Mouse (Mus musculus): Measurements from ENCODE around the gene Cabp7. TPM values are rescaled to one million over a fixed set of nuclear protein-coding genes. Genes with fewer than 3 reads are reported as not detected.

Gene Cabp7
- polyA plus RNA-seq, 1 experiment from 2014 or later: 2.2 TPM

GRCm38 (mm10) chr11:4692162-4692561 lies 54.4 kb downstream of the Cabp7 start:
- no peak for ATAC-seq (replicated peaks)
- H3K4me1 ChIP-seq: no peaks in the 10 kb centered on the region
- no peak overlapping the region for H3K4me3 ChIP-seq
- no peaks in the 10 kb centered on the region for H3K27me3 ChIP-seq (replicated peaks)
- no peak overlapping the region for H3K4me2 ChIP-seq
- no peak overlapping the region for H3K9ac ChIP-seq
- 71% methylated on average over 11 of the region's 11 CpGs for WGBS
- no peaks in the 10 kb centered on the region for H3K36me3 ChIP-seq (replicated peaks)
- H3K9me3 ChIP-seq: no peaks in the 10 kb centered on the region
- H3K27ac ChIP-seq: no peak overlapping the region

GRCm38 (mm10) chr11:4691213-4691612 lies 55.4 kb downstream of the Cabp7 start:
- no peak overlapping the region for H3K27ac ChIP-seq
- H3K9ac ChIP-seq: no peak overlapping the region
- ATAC-seq (replicated peaks): no peak
- no peaks in the 10 kb centered on the region for H3K4me1 ChIP-seq
- no peaks in the 10 kb centered on the region for H3K36me3 ChIP-seq (replicated peaks)
- WGBS: 61% methylated on average over 10 of the region's 10 CpGs
- H3K27me3 ChIP-seq (replicated peaks): no peaks in the 10 kb centered on the region
- no peak overlapping the region for H3K4me3 ChIP-seq
- no peaks in the 10 kb centered on the region for H3K9me3 ChIP-seq
- no peak overlapping the region for H3K4me2 ChIP-seq

GRCm38 (mm10) chr11:4690353-4690752 lies 56.2 kb downstream of the Cabp7 start:
- Histone ChIP-seq H3K27ac (no peak overlapping the region), H3K36me3 (replicated peaks) (no peaks in the 10 kb centered on the region), H3K4me1 (no peaks in the 10 kb centered on the region), H3K27me3 (replicated peaks) (no peaks in the 10 kb centered on the region), H3K4me2 (no peak overlapping the region), H3K4me3 (no peak overlapping the region), H3K9me3 (no peaks in the 10 kb centered on the region), H3K9ac (no peak overlapping the region)
- ATAC-seq (replicated peaks): no peak
- 78% methylated on average over 7 of the region's 7 CpGs for WGBS

- Histone ChIP-seq H3K4me1 (no peaks in the 10 kb centered on the region), H3K4me3 (no peak overlapping the region), H3K9me3 (no peaks in the 10 kb centered on the region), H3K27me3 (replicated peaks) (no peaks in the 10 kb centered on the region), H3K36me3 (replicated peaks) (no peaks in the 10 kb centered on the region), H3K4me2 (no peak overlapping the region), H3K27ac (no peak overlapping the region), H3K9ac (no peak overlapping the region)
- 60% methylated on average over 11 of the region's 11 CpGs for WGBS
- no peak for ATAC-seq (replicated peaks)
Measured at GRCm38 (mm10) chr11:4688632-4689380, 57.8 kb downstream of the Cabp7 start.

- H3K9ac ChIP-seq: no peak overlapping the region
- no peaks in the 10 kb centered on the region for H3K9me3 ChIP-seq
- no peaks in the 10 kb centered on the region for H3K27me3 ChIP-seq (replicated peaks)
- no peak overlapping the region for H3K4me3 ChIP-seq
- H3K36me3 ChIP-seq (replicated peaks): 0 out of 2 replicates have a peak, but pooled peaks cover 5% of the 10 kb centered on the region
- H3K27ac ChIP-seq: no peak overlapping the region
- no peak for ATAC-seq (replicated peaks)
- 85% methylated on average over 3 of the region's 3 CpGs for WGBS
- H3K4me2 ChIP-seq: no peak overlapping the region
- no peaks in the 10 kb centered on the region for H3K4me1 ChIP-seq
Measured at GRCm38 (mm10) chr11:4687874-4688273, 58.7 kb downstream of the Cabp7 start.

GRCm38 (mm10) chr11:4687027-4687426 lies 59.6 kb downstream of the Cabp7 start:
- Histone ChIP-seq H3K36me3 (replicated peaks) (0 out of 2 replicates have a peak, but pooled peaks cover 12% of the 10 kb centered on the region), H3K9ac (no peak overlapping the region), H3K4me2 (no peak overlapping the region), H3K27ac (no peak overlapping the region), H3K27me3 (replicated peaks) (no peaks in the 10 kb centered on the region), H3K9me3 (no peaks in the 10 kb centered on the region), H3K4me3 (no peak overlapping the region), H3K4me1 (no peaks in the 10 kb centered on the region)
- no peak for ATAC-seq (replicated peaks)
- 85% methylated on average over 3 of the region's 3 CpGs for WGBS

Other genes starting within 250 kb of the Cabp7 start
- gene Mtmr3, start 151.9 kb downstream of the Cabp7 start, polyA plus RNA-seq (2015; fragmentation: Nextera tagmentation; extraction: Ambion mirVana): 42.1 and 42.2 TPM in 2 replicates
- not detected in 2 replicates for gene Gm11032, start 126.7 kb downstream of the Cabp7 start, polyA plus RNA-seq (2015; fragmentation: Nextera tagmentation; extraction: Ambion mirVana)
- 23.1 and 24.4 TPM in 2 replicates for gene Ascc2, start 109.0 kb downstream of the Cabp7 start, polyA plus RNA-seq (2015; fragmentation: Nextera tagmentation; extraction: Ambion mirVana)
- gene Uqcr10, start 42.4 kb downstream of the Cabp7 start, polyA plus RNA-seq (2015; fragmentation: Nextera tagmentation; extraction: Ambion mirVana): 556 and 560 TPM in 2 replicates
- 57.0 and 59.1 TPM in 2 replicates for gene Zmat5, start 42.1 kb downstream of the Cabp7 start, polyA plus RNA-seq (2015; fragmentation: Nextera tagmentation; extraction: Ambion mirVana)
- gene Nf2, start 102.8 kb upstream of the Cabp7 start, polyA plus RNA-seq (2015; fragmentation: Nextera tagmentation; extraction: Ambion mirVana): 63.6 and 66.8 TPM in 2 replicates
- 150 and 152 TPM in 2 replicates for gene Nipsnap1, start 127.2 kb upstream of the Cabp7 start, polyA plus RNA-seq (2015; fragmentation: Nextera tagmentation; extraction: Ambion mirVana)
- gene Thoc5, start 148.5 kb upstream of the Cabp7 start, polyA plus RNA-seq (2015; fragmentation: Nextera tagmentation; extraction: Ambion mirVana): 58.2 and 59.7 TPM in 2 replicates
- 3.6 and 3.9 TPM in 2 replicates for gene Nefh, start 201.3 kb upstream of the Cabp7 start, polyA plus RNA-seq (2015; fragmentation: Nextera tagmentation; extraction: Ambion mirVana)
- 110 and 113 TPM in 2 replicates for gene Ap1b1, start 240.0 kb upstream of the Cabp7 start, polyA plus RNA-seq (2015; fragmentation: Nextera tagmentation; extraction: Ambion mirVana)